Comparison of ENCODE assay signal across 28 mouse cellular contexts in the genomic region with DNA sequence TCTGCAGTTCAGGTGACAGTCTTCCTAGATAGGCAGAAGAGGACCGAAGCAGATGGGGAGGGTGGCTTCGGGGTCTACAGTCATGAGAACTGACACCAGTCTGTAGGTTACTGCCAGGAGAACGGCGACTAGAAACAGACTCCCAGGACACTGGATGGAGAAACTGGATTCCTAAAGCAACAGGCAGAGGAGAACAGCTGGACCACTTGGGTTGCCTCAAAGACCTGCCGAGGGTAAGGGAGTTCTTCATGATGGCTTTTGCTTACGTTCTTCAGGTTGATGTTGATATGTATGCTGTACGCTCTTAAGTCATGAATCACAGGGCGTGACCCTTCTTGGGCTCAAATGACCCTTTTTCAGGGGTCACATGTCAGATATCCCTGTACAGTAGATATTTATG. TPM values are rescaled to one million over a fixed set of nuclear protein-coding genes. Genes with fewer than 3 reads are reported as not detected.
DNase-seq lines count a peak whose midpoint lies in the region; ATAC-seq and TF ChIP-seq lines count a peak whose summit lies in the region.
"Had no signal": no experiment of that assay in that cellular context is flagged by ENCODE, and none has a peak within 500 bp of the region (broad histone marks: within the 10 kb centered on the region; RNA-seq: fewer than 3 reads in every experiment).

No protein-coding gene starts in this region.

- peak; percentile 2 to 3 for DNase-seq in frontal cortex, postnatal 25 days (ENCODE audit: low spot score in 2 of 2)
- DNase-seq in frontal cortex, postnatal 36 days (ENCODE audit: low spot score in 2 of 2) = no peak
- DNase-seq in hindbrain, embryonic 10.5 days (ENCODE audit: low spot score) = no peak
- DNase-seq in midbrain, embryonic 11.5 days (ENCODE audit: low spot score, missing footprints) = no peak
- no peak for DNase-seq in kidney, postnatal 14 days
- DNase-seq: adrenal gland, postnatal 10 days; cerebellum, adult 8-10 months; cerebellum, postnatal 25 days; kidney, adult 2 months; kidney, postnatal 4 days; lung, embryonic 14.5 days; lung, postnatal 14 days; thymus, adult 2 months; thymus, postnatal 36 days had no signal

- TF ChIP-seq POLR2A in cortical plate, adult 2 months (IDR thresholded peaks at IDR 0.05; ENCODE audit: extremely low read depth, insufficient read depth, low read length) = no peak

- no peaks in the 10 kb centered on the region for H3K27me3 ChIP-seq in hindbrain, embryonic 15.5 days
- peaks cover 31% of the 10 kb centered on the region for H3K27me3 ChIP-seq in hindbrain, embryonic 10.5 days (ENCODE audit: insufficient read depth, poor library complexity, severe bottlenecking)
- H3K27me3 ChIP-seq in midbrain, embryonic 15.5 days (replicated peaks) = no peaks in the 10 kb centered on the region
- H3K27me3 ChIP-seq in midbrain, embryonic 11.5 days (ENCODE audit: control insufficient read depth, insufficient read depth, low read length) = peaks cover 10% of the 10 kb centered on the region

- no peak overlapping the region for H3K4me3 ChIP-seq in hindbrain, embryonic 15.5 days
- H3K4me3 ChIP-seq in hindbrain, embryonic 10.5 days = no peak overlapping the region
- H3K4me3 ChIP-seq in midbrain, embryonic 15.5 days = no peak overlapping the region
- H3K4me3 ChIP-seq in midbrain, embryonic 11.5 days (ENCODE audit: low read depth, low read length) = no peak overlapping the region
- peak overlapping the region; percentile 30 for H3K4me3 ChIP-seq in cortical plate, adult 2 months (ENCODE audit: insufficient read depth, low read length)
- H3K4me3 ChIP-seq: forebrain, embryonic 13.5 days; heart, embryonic 15.5 days; limb, embryonic 12.5 days; liver, embryonic 15.5 days; midbrain, embryonic 12.5 days; stomach, embryonic 15.5 days had no signal

- H3K9me3 ChIP-seq in hindbrain, embryonic 15.5 days = no peaks in the 10 kb centered on the region
- H3K9me3 ChIP-seq in hindbrain, embryonic 10.5 days = no peaks in the 10 kb centered on the region
- H3K9me3 ChIP-seq in midbrain, embryonic 15.5 days = no peaks in the 10 kb centered on the region
- H3K9me3 ChIP-seq in midbrain, embryonic 11.5 days (ENCODE audit: control insufficient read depth, low read length) = no peaks in the 10 kb centered on the region
- H3K9me3 ChIP-seq: forebrain, embryonic 13.5 days; G1E; heart, embryonic 15.5 days; limb, embryonic 12.5 days; liver, embryonic 15.5 days; midbrain, embryonic 12.5 days; stomach, embryonic 15.5 days had no signal

- H3K4me1 ChIP-seq in hindbrain, embryonic 15.5 days (replicated peaks) = peaks cover 19% of the 10 kb centered on the region
- H3K4me1 ChIP-seq in hindbrain, embryonic 10.5 days (replicated peaks) = peaks cover 6% of the 10 kb centered on the region
- H3K4me1 ChIP-seq in midbrain, embryonic 15.5 days = peaks cover 21% of the 10 kb centered on the region; the same call in 1 of the 2 replicates
- H3K4me1 ChIP-seq in midbrain, embryonic 11.5 days (ENCODE audit: control insufficient read depth, insufficient read depth, low read length) = peaks cover 1% of the 10 kb centered on the region; the same call in 1 of the 2 replicates
- peaks cover 11% of the 10 kb centered on the region for H3K4me1 ChIP-seq in cortical plate, adult 2 months (ENCODE audit: control insufficient read depth, insufficient read depth, low read length)
- H3K4me1 ChIP-seq: limb, embryonic 12.5 days; stomach, embryonic 15.5 days had no signal

- TF ChIP-seq CTCF in cortical plate, adult 2 months (IDR thresholded peaks at IDR 0.05; ENCODE audit: extremely low read depth, insufficient read depth, low read length) = no peak

- no peaks in the 10 kb centered on the region for H3K36me3 ChIP-seq in hindbrain, embryonic 15.5 days
- H3K36me3 ChIP-seq in hindbrain, embryonic 10.5 days = no peaks in the 10 kb centered on the region
- no peaks in the 10 kb centered on the region for H3K36me3 ChIP-seq in midbrain, embryonic 15.5 days (replicated peaks)
- H3K36me3 ChIP-seq in midbrain, embryonic 11.5 days (ENCODE audit: control insufficient read depth, insufficient read depth, low read length) = no peaks in the 10 kb centered on the region
- H3K36me3 ChIP-seq: G1E; heart, embryonic 15.5 days; limb, embryonic 12.5 days; liver, embryonic 15.5 days; midbrain, embryonic 12.5 days; stomach, embryonic 15.5 days had no signal

- H3K27ac ChIP-seq in hindbrain, embryonic 15.5 days (replicated peaks) = 0 out of 2 replicates have a peak overlapping the region, but pooled peaks have one; percentile 7
- no peak overlapping the region for H3K27ac ChIP-seq in hindbrain, embryonic 10.5 days
- 0 out of 2 replicates have a peak overlapping the region, but pooled peaks have one; percentile 22 for H3K27ac ChIP-seq in midbrain, embryonic 15.5 days
- no peak overlapping the region for H3K27ac ChIP-seq in midbrain, embryonic 11.5 days (ENCODE audit: low read depth, low read length)
- H3K27ac ChIP-seq in cortical plate, adult 2 months (ENCODE audit: insufficient read depth, low read length) = peak overlapping the region; percentile 80
- H3K27ac ChIP-seq: forebrain, embryonic 13.5 days; heart, embryonic 15.5 days; limb, embryonic 12.5 days; liver, embryonic 15.5 days; midbrain, embryonic 12.5 days; stomach, embryonic 15.5 days had no signal

- no peak overlapping the region for H3K4me2 ChIP-seq in hindbrain, embryonic 15.5 days
- H3K4me2 ChIP-seq in midbrain, embryonic 15.5 days = no peak overlapping the region
- no peak overlapping the region for H3K4me2 ChIP-seq in midbrain, embryonic 11.5 days
- H3K4me2 ChIP-seq: forebrain, embryonic 13.5 days; heart, embryonic 15.5 days; limb, embryonic 12.5 days; liver, embryonic 15.5 days; lung, embryonic 14.5 days; midbrain, embryonic 12.5 days; stomach, embryonic 15.5 days had no signal

- 90% methylated on average over 8 of the region's 8 CpGs for WGBS in hindbrain, embryonic 15.5 days
- 88% methylated on average over 8 of the region's 8 CpGs for WGBS in hindbrain, embryonic 10.5 days
- WGBS in midbrain, embryonic 15.5 days = 86% methylated on average over 8 of the region's 8 CpGs
- WGBS in midbrain, embryonic 11.5 days = 89% methylated on average over 8 of the region's 8 CpGs

- no peak for ATAC-seq in hindbrain, embryonic 15.5 days (ENCODE audit: low FRiP score, low read depth)
- no peak for ATAC-seq in midbrain, embryonic 15.5 days (replicated peaks)
- ATAC-seq in midbrain, embryonic 11.5 days (ENCODE audit: low FRiP score) = no peak
- ATAC-seq: forebrain, embryonic 13.5 days; inflammation-experienced regulatory T-cells, adult 6 months had no signal

- H3K9ac ChIP-seq in hindbrain, embryonic 15.5 days = no peak overlapping the region
- no peak overlapping the region for H3K9ac ChIP-seq in midbrain, embryonic 15.5 days
- H3K9ac ChIP-seq in midbrain, embryonic 11.5 days (ENCODE audit: low read length) = no peak overlapping the region
- H3K9ac ChIP-seq: forebrain, embryonic 13.5 days; heart, embryonic 15.5 days; limb, embryonic 12.5 days; liver, embryonic 15.5 days; lung, embryonic 14.5 days; midbrain, embryonic 12.5 days; stomach, embryonic 15.5 days had no signal

RNA-seq across cellular contexts. Expression of gene Phf24, which starts 6.0 kb away (rescaled TPM):
- 39.3 and 39.7 TPM in 2 replicates for polyA plus RNA-seq in hindbrain, embryonic 15.5 days (2015; fragmentation: Nextera tagmentation; extraction: Ambion mirVana)
- polyA plus RNA-seq in hindbrain, embryonic 10.5 days (2016; fragmentation: Nextera tagmentation; extraction: Ambion mirVana) = 1.6 and 2.5 TPM in 2 replicates
- 40.5 and 41.2 TPM in 2 replicates for polyA plus RNA-seq in midbrain, embryonic 15.5 days (2015; fragmentation: Nextera tagmentation; extraction: Ambion mirVana)
- 2.2 and 2.9 TPM in 2 replicates for polyA plus RNA-seq in midbrain, embryonic 11.5 days (2014; fragmentation: Nextera tagmentation; extraction: Ambion mirVana)
- polyA plus RNA-seq in cortical plate, adult 2 months (2012; rRNA removed) = 282 and 292 TPM in 2 replicates
- polyA plus RNA-seq: inflammation-experienced regulatory T-cells, adult 6 months had no signal

RNA-seq across cellular contexts. Expression of gene Dnajb5, which starts 27.2 kb away (rescaled TPM):
- 36.7 and 46.3 TPM in 2 replicates for polyA plus RNA-seq in hindbrain, embryonic 15.5 days (2015; fragmentation: Nextera tagmentation; extraction: Ambion mirVana)
- polyA plus RNA-seq in hindbrain, embryonic 10.5 days (2016; fragmentation: Nextera tagmentation; extraction: Ambion mirVana) = 14.0 and 17.6 TPM in 2 replicates
- polyA plus RNA-seq in midbrain, embryonic 15.5 days (2015; fragmentation: Nextera tagmentation; extraction: Ambion mirVana) = 51.5 and 53.0 TPM in 2 replicates
- 17.6 and 22.3 TPM in 2 replicates for polyA plus RNA-seq in midbrain, embryonic 11.5 days (2014; fragmentation: Nextera tagmentation; extraction: Ambion mirVana)
- 96.0 and 107 TPM in 2 replicates for polyA plus RNA-seq in cortical plate, adult 2 months (2012; rRNA removed)

RNA-seq across cellular contexts. Expression of gene 1700022I11Rik, which starts 46.9 kb away (rescaled TPM):
- 0.41 and 0.68 TPM in 2 replicates for polyA plus RNA-seq in hindbrain, embryonic 15.5 days (2015; fragmentation: Nextera tagmentation; extraction: Ambion mirVana)
- polyA plus RNA-seq in hindbrain, embryonic 10.5 days (2016; fragmentation: Nextera tagmentation; extraction: Ambion mirVana) = 0.75 and 0.95 TPM in 2 replicates
- 0.29 and 0.50 TPM in 2 replicates for polyA plus RNA-seq in midbrain, embryonic 15.5 days (2015; fragmentation: Nextera tagmentation; extraction: Ambion mirVana)
- polyA plus RNA-seq in midbrain, embryonic 11.5 days (2014; fragmentation: Nextera tagmentation; extraction: Ambion mirVana) = 0.52 and 0.60 TPM in 2 replicates
- not detected in 2 replicates for polyA plus RNA-seq in cortical plate, adult 2 months (2012; rRNA removed)
- polyA plus RNA-seq: G1E; kidney, adult 2 months; liver, adult 2 months; small intestine, adult 2 months; thymus, adult 2 months had no signal

RNA-seq across cellular contexts. Expression of gene Fam205c, which starts 48.4 kb away (rescaled TPM):
- polyA plus RNA-seq in hindbrain, embryonic 15.5 days (2015; fragmentation: Nextera tagmentation; extraction: Ambion mirVana) = 1.6 and 1.8 TPM in 2 replicates
- 1.1 TPM in 1 of 2 replicates, not detected in the other for polyA plus RNA-seq in hindbrain, embryonic 10.5 days (2016; fragmentation: Nextera tagmentation; extraction: Ambion mirVana)
- 1.9 and 2.1 TPM in 2 replicates for polyA plus RNA-seq in midbrain, embryonic 15.5 days (2015; fragmentation: Nextera tagmentation; extraction: Ambion mirVana)
- 0.40 and 0.87 TPM in 2 replicates for polyA plus RNA-seq in midbrain, embryonic 11.5 days (2014; fragmentation: Nextera tagmentation; extraction: Ambion mirVana)
- polyA plus RNA-seq in cortical plate, adult 2 months (2012; rRNA removed) = 0.15 TPM in 1 of 2 replicates, not detected in the other
- polyA plus RNA-seq: embryonic facial prominence, embryonic 11.5 days; inflammation-experienced regulatory T-cells, adult 6 months; kidney, adult 2 months; limb, embryonic 12.5 days; liver, adult 2 months; small intestine, adult 2 months; thymus, adult 2 months had no signal

Comparison
In these comparisons a context has a peak if more than half of its experiments do, and no peak if none do; other contexts are left out.
1. DNase-seq: peak in frontal cortex, postnatal 25 days (2 of 2); none in frontal cortex, postnatal 36 days (0 of 2), hindbrain, embryonic 10.5 days (single experiment), midbrain, embryonic 11.5 days (single experiment) and kidney, postnatal 14 days (single experiment).
2. H3K27ac ChIP-seq: peak in hindbrain, embryonic 15.5 days (single experiment), midbrain, embryonic 15.5 days (single experiment) and cortical plate, adult 2 months (single experiment); none in hindbrain, embryonic 10.5 days (single experiment) and midbrain, embryonic 11.5 days (single experiment).
3. RNA of gene Phf24, which starts 6.0 kb away (polyA plus RNA-seq): 282 to 292 TPM in cortical plate, adult 2 months, 40.5 to 41.2 TPM in midbrain, embryonic 15.5 days and 39.3 to 39.7 TPM in hindbrain, embryonic 15.5 days; 2.2 to 2.9 TPM in midbrain, embryonic 11.5 days and 1.6 to 2.5 TPM in hindbrain, embryonic 10.5 days; every median in the first group is over 10 times any median in the second.